Mouse (Mus musculus) embryonic fibroblast, embryonic 13.5 days (primary cell): Measurements from ENCODE around the gene Hoxd10.

ENCODE experiments used
- CTCF ChIP-seq: IDR thresholded peaks from 2 replicates; pipeline ENCODE4 v1.5.1; 2011; ENCODE audit warnings: mild to moderate bottlenecking, control low read depth, low read length, moderate library complexity, borderline replicate concordance; ENCODE audit not compliant: insufficient read depth
- POLR2A ChIP-seq: IDR thresholded peaks from 2 replicates; pipeline ENCODE4 v1.6.1; 2011; ENCODE audit warnings: low read depth, mild to moderate bottlenecking, control low read depth, low read length, moderate library complexity

DNA sequence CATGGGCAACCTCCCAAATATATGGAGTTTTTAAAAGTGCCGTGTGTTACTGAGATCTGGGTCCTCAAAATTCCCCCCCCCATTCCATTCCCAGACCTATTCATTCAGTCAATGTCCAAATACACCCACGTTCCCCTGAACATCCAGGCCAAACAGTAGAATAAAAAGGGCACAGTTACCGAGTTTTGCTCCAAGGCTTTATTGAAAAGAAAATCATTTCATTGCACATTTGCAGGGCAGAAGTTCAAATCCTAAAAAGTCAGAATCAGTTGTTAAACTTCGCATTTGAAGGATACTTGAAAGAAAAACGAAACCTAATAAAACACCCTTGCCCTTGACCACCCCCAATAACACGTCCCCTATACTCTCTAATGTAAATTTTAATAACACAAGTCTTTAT, 11.1 kb downstream of the Hoxd10 start:
- TF ChIP-seq CTCF (no peak), POLR2A (no peak)
